ENCODE assay signal across 8 mouse cellular contexts in genomic region chr17:8988119-8988807, GRCm38 (mm10). TPM values are rescaled to one million over a fixed set of nuclear protein-coding genes. Genes with fewer than 3 reads are reported as not detected.
DNase-seq lines count a peak whose midpoint lies in the region; ATAC-seq and TF ChIP-seq lines count a peak whose summit lies in the region.

1700010I14Rik (plus strand) TSS chr17:8988333.

- H3K4me2 ChIP-seq in forebrain, embryonic 12.5 days = peak within 1 kb of the TSS; percentile 68
- peak within 1 kb of the TSS; percentile 50 for H3K4me2 ChIP-seq in heart, postnatal 0 days (ENCODE audit: low read depth, low read length)
- peak within 1 kb of the TSS; percentile 58 for H3K4me2 ChIP-seq in liver, embryonic 14.5 days (ENCODE audit: low read depth)
- peak within 1 kb of the TSS; percentile 65 for H3K4me2 ChIP-seq in neural tube, embryonic 11.5 days (ENCODE audit: low read depth)
- peak within 1 kb of the TSS; percentile 49 for H3K4me2 ChIP-seq in stomach, embryonic 16.5 days (ENCODE audit: low read depth, low read length)

- peak within 1 kb of the TSS; percentile 30; the same call in 1 of the 2 replicates for H3K9ac ChIP-seq in forebrain, embryonic 12.5 days
- no peak within 1 kb of the TSS for H3K9ac ChIP-seq in heart, postnatal 0 days (replicated peaks; ENCODE audit: low read depth, low read length)
- no peak within 1 kb of the TSS for H3K9ac ChIP-seq in liver, embryonic 14.5 days (replicated peaks)
- peak within 1 kb of the TSS; percentile 49 for H3K9ac ChIP-seq in neural tube, embryonic 11.5 days (ENCODE audit: low read length)
- peak within 1 kb of the TSS; percentile 20; the same call in 1 of the 2 replicates for H3K9ac ChIP-seq in stomach, embryonic 16.5 days (ENCODE audit: low read length)

- 4% methylated on average over 13 of the region's 13 CpGs for WGBS in forebrain, embryonic 12.5 days
- 6% methylated on average over 13 of the region's 13 CpGs for WGBS in heart, postnatal 0 days
- 2% methylated on average over 13 of the region's 13 CpGs for WGBS in liver, embryonic 14.5 days (ENCODE audit: insufficient replicate concordance)
- WGBS in neural tube, embryonic 11.5 days = 5% methylated on average over 13 of the region's 13 CpGs
- WGBS in stomach, embryonic 16.5 days = 5% methylated on average over 13 of the region's 13 CpGs

- peaks cover 12% of the 10 kb centered on the region; the same call in 1 of the 2 replicates for H3K36me3 ChIP-seq in forebrain, embryonic 12.5 days (replicated peaks)
- H3K36me3 ChIP-seq in heart, postnatal 0 days (replicated peaks; ENCODE audit: control insufficient read depth, insufficient read depth, low read length) = no peaks in the 10 kb centered on the region
- no peaks in the 10 kb centered on the region for H3K36me3 ChIP-seq in liver, embryonic 14.5 days (replicated peaks; ENCODE audit: control insufficient read depth, insufficient read depth, low read depth)
- H3K36me3 ChIP-seq in neural tube, embryonic 11.5 days (ENCODE audit: control insufficient read depth, insufficient read depth, low read length) = peaks cover 2% of the 10 kb centered on the region; the same call in 1 of the 2 replicates
- H3K36me3 ChIP-seq in stomach, embryonic 16.5 days (ENCODE audit: control insufficient read depth, insufficient read depth, low read length) = no peaks in the 10 kb centered on the region

- H3K9me3 ChIP-seq in forebrain, embryonic 12.5 days = no peaks in the 10 kb centered on the region
- H3K9me3 ChIP-seq in heart, postnatal 0 days (replicated peaks; ENCODE audit: control insufficient read depth, low read length) = no peaks in the 10 kb centered on the region
- no peaks in the 10 kb centered on the region for H3K9me3 ChIP-seq in liver, embryonic 14.5 days (ENCODE audit: control insufficient read depth, low read length)
- H3K9me3 ChIP-seq in neural tube, embryonic 11.5 days (ENCODE audit: control insufficient read depth, low read length) = no peaks in the 10 kb centered on the region
- no peaks in the 10 kb centered on the region for H3K9me3 ChIP-seq in stomach, embryonic 16.5 days (replicated peaks; ENCODE audit: control insufficient read depth, low read length)

- H3K27me3 ChIP-seq in forebrain, embryonic 12.5 days = no peaks in the 10 kb centered on the region
- H3K27me3 ChIP-seq in heart, postnatal 0 days (ENCODE audit: control insufficient read depth, insufficient read depth, low read length) = no peaks in the 10 kb centered on the region
- no peaks in the 10 kb centered on the region for H3K27me3 ChIP-seq in liver, embryonic 14.5 days (ENCODE audit: control insufficient read depth, insufficient read depth, low read length)
- no peaks in the 10 kb centered on the region for H3K27me3 ChIP-seq in neural tube, embryonic 11.5 days (ENCODE audit: control insufficient read depth, insufficient read depth, low read length)
- H3K27me3 ChIP-seq in stomach, embryonic 16.5 days (ENCODE audit: control insufficient read depth, insufficient read depth, low read length) = no peaks in the 10 kb centered on the region

- peak; percentile 32; the same call in 1 of the 2 replicates for TF ChIP-seq CTCF in heart, postnatal 0 days (IDR thresholded peaks at IDR 0.05; ENCODE audit: low read depth)
- TF ChIP-seq CTCF in liver, embryonic 14.5 days (IDR thresholded peaks at IDR 0.05; ENCODE audit: low read depth) = peak; percentile 69

- peak; percentile 83 to 90 for DNase-seq in CD8-positive naive resting alpha-beta T cell, adult 2 months (ENCODE audit: low read depth in 2 of 2, low spot score in 2 of 2)
- peak; percentile 39 for DNase-seq in heart, postnatal 0 days (ENCODE audit: low spot score)
- DNase-seq in kidney, postnatal 36 days = peak; percentile 90 to 95
- peak; percentile 43 to 56 (median 50) for DNase-seq in liver, embryonic 14.5 days (ENCODE audit: low read depth in 3 of 3, low spot score in 3 of 3)
- peak; percentile 83 for DNase-seq in neural tube, embryonic 11.5 days (ENCODE audit: low spot score)

- peak; percentile 66 for ATAC-seq in forebrain, embryonic 12.5 days (ENCODE audit: low FRiP score)
- no peak for ATAC-seq in heart, postnatal 0 days (ENCODE audit: insufficient read depth, low read depth)
- ATAC-seq in liver, embryonic 14.5 days (ENCODE audit: insufficient read depth) = peak; percentile 43; the same call in 1 of the 2 replicates
- ATAC-seq in neural tube, embryonic 11.5 days (ENCODE audit: insufficient read depth, low FRiP score, low TSS enrichment) = peak; percentile 45
- ATAC-seq in stomach, embryonic 16.5 days (ENCODE audit: insufficient read depth, low FRiP score) = peak; percentile 55; the same call in 1 of the 2 replicates

- no peaks in the 10 kb centered on the region for H3K4me1 ChIP-seq in brown adipose tissue, adult 24 weeks (ENCODE audit: control insufficient read depth, insufficient read depth, insufficient read length, low read length)
- H3K4me1 ChIP-seq in forebrain, embryonic 12.5 days = peaks cover 10% of the 10 kb centered on the region
- H3K4me1 ChIP-seq in heart, postnatal 0 days (ENCODE audit: control insufficient read depth, insufficient read depth) = no peaks in the 10 kb centered on the region
- H3K4me1 ChIP-seq in liver, embryonic 14.5 days (replicated peaks; ENCODE audit: control insufficient read depth in 2 of 2, insufficient read depth in 2 of 2, low read length in 1 of 2) = peaks cover 0 to 2% of the 10 kb centered on the region in 2 experiments; a peak in 1 of 4 replicates
- no peaks in the 10 kb centered on the region for H3K4me1 ChIP-seq in neural tube, embryonic 11.5 days (ENCODE audit: control insufficient read depth, insufficient read depth, low read length)
- H3K4me1 ChIP-seq in stomach, embryonic 16.5 days (ENCODE audit: control insufficient read depth, insufficient read depth, low read length) = no peaks in the 10 kb centered on the region

- TF ChIP-seq EP300 in heart, postnatal 0 days (IDR thresholded peaks at IDR 0.05; ENCODE audit: low read depth) = no peak
- TF ChIP-seq EP300 in liver, embryonic 14.5 days (IDR thresholded peaks at IDR 0.05; ENCODE audit: low read depth) = no peak

- H3K27ac ChIP-seq in brown adipose tissue, adult 24 weeks (replicated peaks; ENCODE audit: low read depth, low read length) = no peak within 1 kb of the TSS
- no peak within 1 kb of the TSS for H3K27ac ChIP-seq in forebrain, embryonic 12.5 days
- no peak within 1 kb of the TSS for H3K27ac ChIP-seq in heart, postnatal 0 days (ENCODE audit: low read depth)
- H3K27ac ChIP-seq in liver, embryonic 14.5 days = no peak within 1 kb of the TSS
- H3K27ac ChIP-seq in neural tube, embryonic 11.5 days (ENCODE audit: low read depth, low read length) = no peak within 1 kb of the TSS
- no peak within 1 kb of the TSS for H3K27ac ChIP-seq in stomach, embryonic 16.5 days (ENCODE audit: low read length)

- peak within 1 kb of the TSS; percentile 59 for H3K4me3 ChIP-seq in brown adipose tissue, adult 24 weeks (ENCODE audit: insufficient read depth, low read depth, low read length)
- peak within 1 kb of the TSS; percentile 40 for H3K4me3 ChIP-seq in forebrain, embryonic 12.5 days (replicated peaks)
- H3K4me3 ChIP-seq in heart, postnatal 0 days (ENCODE audit: low read depth, low read length) = peak within 1 kb of the TSS; percentile 32
- H3K4me3 ChIP-seq in liver, embryonic 14.5 days (ENCODE audit: insufficient read depth in 1 of 2, low read depth in 2 of 2, low read length in 2 of 2) = peak within 1 kb of the TSS; percentile 34 to 35
- peak within 1 kb of the TSS; percentile 36 for H3K4me3 ChIP-seq in neural tube, embryonic 11.5 days (ENCODE audit: low read depth, low read length)
- H3K4me3 ChIP-seq in stomach, embryonic 16.5 days (replicated peaks; ENCODE audit: low read length) = peak within 1 kb of the TSS; percentile 37

RNA-seq across cellular contexts. Expression of gene 1700010I14Rik, which starts in this region (rescaled TPM):
- polyA plus RNA-seq in brown adipose tissue, adult 24 weeks (2012; ENCODE audit: insufficient read depth, insufficient read length, missing spikeins) = 0.75 and 1.5 TPM in 2 replicates
- 2.5 and 2.7 TPM in 2 replicates for polyA plus RNA-seq in forebrain, embryonic 12.5 days (2016; fragmentation: Nextera tagmentation; extraction: Ambion mirVana)
- not detected in 2 replicates for total RNA-seq in heart, postnatal 0 days (2014; rRNA removed; ENCODE audit: low replicate concordance)
- 0.08 and 0.15 TPM in 2 replicates for polyA plus RNA-seq in heart, postnatal 0 days (2015; fragmentation: Nextera tagmentation; extraction: Ambion mirVana)
- polyA plus RNA-seq in liver, embryonic 14.5 days (2012; rRNA removed) = 0.28 and 0.55 TPM in 2 replicates
- polyA plus RNA-seq in liver, embryonic 14.5 days (2014; fragmentation: Nextera tagmentation; extraction: Ambion mirVana) = 0.63 and 0.79 TPM in 2 replicates
- polyA plus RNA-seq in neural tube, embryonic 11.5 days (2014; fragmentation: Nextera tagmentation; extraction: Ambion mirVana) = 2.9 TPM in 2 replicates
- polyA plus RNA-seq in stomach, embryonic 16.5 days (2015; fragmentation: Nextera tagmentation; extraction: Ambion mirVana) = 1.2 and 1.6 TPM in 2 replicates

Comparison
In these comparisons a context has a peak if more than half of its experiments do, and no peak if none do; other contexts are left out.
1. Peak in DNase-seq, H3K4me3 ChIP-seq and H3K4me2 ChIP-seq in heart, postnatal 0 days; RNA of the gene not detected or under 1 TPM.
2. Peak in DNase-seq, ATAC-seq, H3K4me3 ChIP-seq and H3K4me2 ChIP-seq in liver, embryonic 14.5 days; RNA of the gene not detected or under 1 TPM.
3. DNase-seq: peak in every context shown above with its lines; median percentile 92 in kidney, postnatal 36 days; 86 in CD8-positive naive resting alpha-beta T cell, adult 2 months; 83 in neural tube, embryonic 11.5 days; 50 in liver, embryonic 14.5 days; 39 in heart, postnatal 0 days.
4. H3K9ac ChIP-seq: peak in forebrain, embryonic 12.5 days (single experiment), neural tube, embryonic 11.5 days (single experiment) and stomach, embryonic 16.5 days (single experiment); none in heart, postnatal 0 days (single experiment) and liver, embryonic 14.5 days (single experiment).
5. Peak in every context shown above with its lines, with median percentiles within 50 percentile points of each other: H3K4me3 ChIP-seq and H3K4me2 ChIP-seq.